Mouse (Mus musculus) hindbrain, embryonic 12.5 days (tissue): ENCODE measurements around the gene Eid2b. TPM values are rescaled to one million over a fixed set of nuclear protein-coding genes. Genes with fewer than 3 reads are reported as not detected.

Experiments
- polyA plus RNA-seq: library from polyadenylated mRNA; unstranded; fragments of >200 nt; fragmentation: Nextera tagmentation; extraction: Ambion mirVana; gene quantifications from 2 replicates; pipeline ENCODE4 v1.2.1, GENCODE M21; 2016

The Eid2b gene
- polyA plus RNA-seq, 1 experiment from 2014 or later: 26.7 TPM

Other genes with a start within 250 kb of the Eid2b start
- gene Psmc4, start 227.6 kb upstream of the Eid2b start, polyA plus RNA-seq: 309 and 313 TPM in 2 replicates
- 0.31 TPM in 1 of 2 replicates, not detected in the other for gene Fcgbp, start 206.5 kb upstream of the Eid2b start, polyA plus RNA-seq
- 0.09 and 0.12 TPM in 2 replicates for gene 9530053A07Rik, start 148.3 kb upstream of the Eid2b start, polyA plus RNA-seq
- gene Fbl, start 108.0 kb upstream of the Eid2b start, polyA plus RNA-seq: 115 and 120 TPM in 2 replicates
- 21.5 and 21.7 TPM in 2 replicates for gene Dyrk1b, start 98.3 kb upstream of the Eid2b start, polyA plus RNA-seq
- gene Eid2, start 9.9 kb upstream of the Eid2b start, polyA plus RNA-seq: 19.3 and 20.0 TPM in 2 replicates
- gene Selenov, start 13.4 kb downstream of the Eid2b start, polyA plus RNA-seq: 0.34 and 0.82 TPM in 2 replicates
- 56.6 and 58.9 TPM in 2 replicates for gene Dll3, start 24.5 kb downstream of the Eid2b start, polyA plus RNA-seq
- 142 and 160 TPM in 2 replicates for gene Timm50, start 34.3 kb downstream of the Eid2b start, polyA plus RNA-seq
- gene Supt5, start 61.0 kb downstream of the Eid2b start, polyA plus RNA-seq: 105 and 112 TPM in 2 replicates
- gene Rps16, start 72.9 kb downstream of the Eid2b start, polyA plus RNA-seq: 514 and 573 TPM in 2 replicates
- 71.7 and 74.9 TPM in 2 replicates for gene Plekhg2, start 94.9 kb downstream of the Eid2b start, polyA plus RNA-seq
- 6.3 and 7.3 TPM in 2 replicates for gene Zfp36, start 102.5 kb downstream of the Eid2b start, polyA plus RNA-seq
- gene Med29, start 115.0 kb downstream of the Eid2b start, polyA plus RNA-seq: 39.6 and 42.2 TPM in 2 replicates
- gene Paf1, start 115.2 kb downstream of the Eid2b start, polyA plus RNA-seq: 83.9 and 85.9 TPM in 2 replicates
- 5.9 and 6.5 TPM in 2 replicates for gene Gmfg, start 159.7 kb downstream of the Eid2b start, polyA plus RNA-seq
- gene Lrfn1, start 174.2 kb downstream of the Eid2b start, polyA plus RNA-seq: 14.0 and 15.9 TPM in 2 replicates
- not detected in 2 replicates for gene Ifnl2, start 232.7 kb downstream of the Eid2b start, polyA plus RNA-seq
- not detected in 2 replicates for gene Ifnl3, start 245.1 kb downstream of the Eid2b start, polyA plus RNA-seq